Comparison of ENCODE assay signal across 11 mouse cellular contexts in genomic region chr5:123043856-123044255, GRCm38 (mm10). TPM values are rescaled to one million over a fixed set of nuclear protein-coding genes. Genes with fewer than 3 reads are reported as not detected.
A peak's percentile ranks its signal among the peaks of the same experiment; 100 is the strongest.
DNase-seq lines count a peak whose midpoint lies in the region; ATAC-seq and TF ChIP-seq lines count a peak whose summit lies in the region.
"Had no signal": no experiment of that assay in that cellular context is flagged by ENCODE, and none has a peak within 500 bp of the region (broad histone marks: within the 10 kb centered on the region; RNA-seq: fewer than 3 reads in every experiment).

No protein-coding gene starts in this region.

- no peak overlapping the region for H3K4me2 ChIP-seq in hindbrain, postnatal 0 days (ENCODE audit: low read depth, low read length)
- no peak overlapping the region for H3K4me2 ChIP-seq in hindbrain, embryonic 13.5 days
- H3K4me2 ChIP-seq in midbrain, postnatal 0 days (ENCODE audit: low read depth, low read length, poor library complexity, severe bottlenecking), result no peak overlapping the region
- H3K4me2 ChIP-seq: neural tube, embryonic 12.5 days had no signal

- H3K36me3 ChIP-seq in hindbrain, postnatal 0 days (ENCODE audit: insufficient read depth, low read length), result no peaks in the 10 kb centered on the region
- no peaks in the 10 kb centered on the region for H3K36me3 ChIP-seq in hindbrain, embryonic 13.5 days
- no peaks in the 10 kb centered on the region for H3K36me3 ChIP-seq in midbrain, postnatal 0 days (ENCODE audit: insufficient read depth, low read length)
- H3K36me3 ChIP-seq: neural tube, embryonic 12.5 days had no signal

- 24% methylated on average over 7 of the region's 7 CpGs for WGBS in hindbrain, postnatal 0 days
- 13% methylated on average over 7 of the region's 7 CpGs for WGBS in hindbrain, embryonic 13.5 days
- 24% methylated on average over 7 of the region's 7 CpGs for WGBS in midbrain, postnatal 0 days

- H3K27ac ChIP-seq in hindbrain, postnatal 0 days, result no peak overlapping the region
- H3K27ac ChIP-seq in hindbrain, embryonic 13.5 days, result no peak overlapping the region
- no peak overlapping the region for H3K27ac ChIP-seq in midbrain, postnatal 0 days (ENCODE audit: low read depth, low read length)
- H3K27ac ChIP-seq: neural tube, embryonic 12.5 days had no signal

- H3K9me3 ChIP-seq in hindbrain, postnatal 0 days (ENCODE audit: low read length), result no peaks in the 10 kb centered on the region
- H3K9me3 ChIP-seq in hindbrain, embryonic 13.5 days, result no peaks in the 10 kb centered on the region
- H3K9me3 ChIP-seq in midbrain, postnatal 0 days (ENCODE audit: low read length), result no peaks in the 10 kb centered on the region
- H3K9me3 ChIP-seq: neural tube, embryonic 12.5 days had no signal

- peak; percentile 33 for DNase-seq in hindbrain, postnatal 0 days (ENCODE audit: low spot score)
- DNase-seq in B cell, adult 2 months, result peak; percentile 71 to 72
- peak; percentile 72 for DNase-seq in R1 (ENCODE audit: low read depth, low spot score)
- no peak for DNase-seq in midbrain, postnatal 0 days (ENCODE audit: low spot score)
- no peak for DNase-seq in left cerebral cortex, adult 9 months (ENCODE audit: low spot score in 2 of 2)
- no peak for DNase-seq in layer of hippocampus, adult 9-10 months (ENCODE audit: low spot score)
- DNase-seq: gastrocnemius, postnatal 36 days had no signal

- peaks cover 3% of the 10 kb centered on the region; the same call in 1 of the 2 replicates for H3K4me1 ChIP-seq in hindbrain, postnatal 0 days (ENCODE audit: insufficient read depth, low read length)
- peaks cover 8% of the 10 kb centered on the region; the same call in 1 of the 2 replicates for H3K4me1 ChIP-seq in hindbrain, embryonic 13.5 days (replicated peaks)
- no peaks in the 10 kb centered on the region for H3K4me1 ChIP-seq in midbrain, postnatal 0 days (ENCODE audit: insufficient read depth, low read length)

- no peak overlapping the region for H3K4me3 ChIP-seq in hindbrain, postnatal 0 days (ENCODE audit: low read length)
- no peak overlapping the region for H3K4me3 ChIP-seq in hindbrain, embryonic 13.5 days
- no peak overlapping the region for H3K4me3 ChIP-seq in midbrain, postnatal 0 days (ENCODE audit: low read depth, low read length)
- H3K4me3 ChIP-seq: neural tube, embryonic 12.5 days had no signal

- no peak overlapping the region for H3K9ac ChIP-seq in hindbrain, postnatal 0 days (replicated peaks; ENCODE audit: low read length)
- no peak overlapping the region for H3K9ac ChIP-seq in hindbrain, embryonic 13.5 days
- no peak overlapping the region for H3K9ac ChIP-seq in midbrain, postnatal 0 days (replicated peaks; ENCODE audit: low read length, poor library complexity, severe bottlenecking)
- H3K9ac ChIP-seq: neural tube, embryonic 12.5 days had no signal

- no peak for ATAC-seq in hindbrain, postnatal 0 days
- ATAC-seq in hindbrain, embryonic 13.5 days (ENCODE audit: low FRiP score), result no peak
- no peak for ATAC-seq in midbrain, postnatal 0 days (ENCODE audit: low FRiP score)
- no peak for ATAC-seq in inflammation-experienced regulatory T-cells, adult 6 months

- no peaks in the 10 kb centered on the region for H3K27me3 ChIP-seq in hindbrain, postnatal 0 days (ENCODE audit: insufficient read depth, low read length)
- H3K27me3 ChIP-seq in hindbrain, embryonic 13.5 days, result 0 out of 2 replicates have a peak, but pooled peaks cover 7% of the 10 kb centered on the region
- no peaks in the 10 kb centered on the region for H3K27me3 ChIP-seq in midbrain, postnatal 0 days (ENCODE audit: insufficient read depth, low read length)
- H3K27me3 ChIP-seq: neural tube, embryonic 12.5 days had no signal

- TF ChIP-seq CTCF in hindbrain, postnatal 0 days (IDR thresholded peaks at IDR 0.05; ENCODE audit: low read depth), result peak; percentile 55
- TF ChIP-seq CTCF in midbrain, postnatal 0 days (IDR thresholded peaks at IDR 0.05), result peak; percentile 62

RNA-seq across cellular contexts. Expression of gene Morn3, which starts 3.0 kb away (rescaled TPM):
- total RNA-seq in hindbrain, postnatal 0 days (2014; rRNA removed), result not detected in 2 replicates
- polyA plus RNA-seq in hindbrain, postnatal 0 days (2015; fragmentation: Nextera tagmentation; extraction: Ambion mirVana), result 0.64 and 0.87 TPM in 2 replicates
- polyA plus RNA-seq in hindbrain, embryonic 13.5 days (2015; fragmentation: Nextera tagmentation; extraction: Ambion mirVana), result 0.65 and 1.5 TPM in 2 replicates
- not detected in 2 replicates for total RNA-seq in midbrain, postnatal 0 days (2014; rRNA removed)
- 1.1 and 1.3 TPM in 2 replicates for polyA plus RNA-seq in midbrain, postnatal 0 days (2015; fragmentation: Nextera tagmentation; extraction: Ambion mirVana)
- polyA plus RNA-seq in inflammation-experienced regulatory T-cells, adult 6 months (2017; shearing (Covaris generic)), result 1 to 10 TPM; 2.6 to 7.4 (median 6.1) TPM
- total RNA-seq: gastrocnemius, postnatal 36 days; left cerebral cortex, postnatal 36 days had no signal
- polyA plus RNA-seq: neural tube, embryonic 12.5 days had no signal

RNA-seq across cellular contexts. Expression of gene Tmem120b, which starts 24.4 kb away (rescaled TPM):
- 15.3 and 29.3 TPM in 2 replicates for total RNA-seq in hindbrain, postnatal 0 days (2014; rRNA removed)
- polyA plus RNA-seq in hindbrain, postnatal 0 days (2015; fragmentation: Nextera tagmentation; extraction: Ambion mirVana), result 17.7 and 19.6 TPM in 2 replicates
- 18.0 and 18.6 TPM in 2 replicates for polyA plus RNA-seq in hindbrain, embryonic 13.5 days (2015; fragmentation: Nextera tagmentation; extraction: Ambion mirVana)
- 13.3 and 16.2 TPM in 2 replicates for total RNA-seq in midbrain, postnatal 0 days (2014; rRNA removed)
- 17.1 and 19.7 TPM in 2 replicates for polyA plus RNA-seq in midbrain, postnatal 0 days (2015; fragmentation: Nextera tagmentation; extraction: Ambion mirVana)
- 1 to 10 TPM; 1.1 to 2.1 (median 1.5) TPM for polyA plus RNA-seq in inflammation-experienced regulatory T-cells, adult 6 months (2017; shearing (Covaris generic))

RNA-seq across cellular contexts. Expression of gene Orai1, which starts 29.0 kb away (rescaled TPM):
- 20.9 and 27.2 TPM in 2 replicates for total RNA-seq in hindbrain, postnatal 0 days (2014; rRNA removed)
- 16.8 and 18.3 TPM in 2 replicates for polyA plus RNA-seq in hindbrain, postnatal 0 days (2015; fragmentation: Nextera tagmentation; extraction: Ambion mirVana)
- 11.8 and 12.3 TPM in 2 replicates for polyA plus RNA-seq in hindbrain, embryonic 13.5 days (2015; fragmentation: Nextera tagmentation; extraction: Ambion mirVana)
- 16.3 and 24.0 TPM in 2 replicates for total RNA-seq in midbrain, postnatal 0 days (2014; rRNA removed)
- 13.5 and 14.8 TPM in 2 replicates for polyA plus RNA-seq in midbrain, postnatal 0 days (2015; fragmentation: Nextera tagmentation; extraction: Ambion mirVana)
- polyA plus RNA-seq in inflammation-experienced regulatory T-cells, adult 6 months (2017; shearing (Covaris generic)), result 10 to 100 TPM in 1 of 3 experiments, 1 to 10 TPM in 2; 7.3 to 10.0 (median 8.0) TPM

RNA-seq across cellular contexts. Expression of gene Kdm2b, which starts 54.2 kb away (rescaled TPM):
- total RNA-seq in hindbrain, postnatal 0 days (2014; rRNA removed), result 75.7 and 87.3 TPM in 2 replicates
- polyA plus RNA-seq in hindbrain, postnatal 0 days (2015; fragmentation: Nextera tagmentation; extraction: Ambion mirVana), result 59.7 and 60.9 TPM in 2 replicates
- 101 and 104 TPM in 2 replicates for polyA plus RNA-seq in hindbrain, embryonic 13.5 days (2015; fragmentation: Nextera tagmentation; extraction: Ambion mirVana)
- 107 and 110 TPM in 2 replicates for total RNA-seq in midbrain, postnatal 0 days (2014; rRNA removed)
- polyA plus RNA-seq in midbrain, postnatal 0 days (2015; fragmentation: Nextera tagmentation; extraction: Ambion mirVana), result 78.6 and 78.8 TPM in 2 replicates
- polyA plus RNA-seq in inflammation-experienced regulatory T-cells, adult 6 months (2017; shearing (Covaris generic)), result 10 to 100 TPM; 29.8 to 58.3 (median 53.4) TPM

Comparison
In these comparisons a context has a peak if more than half of its experiments do, and no peak if none do; other contexts are left out.
1. DNase-seq: peak in hindbrain, postnatal 0 days (single experiment), B cell, adult 2 months (2 of 2) and R1 (single experiment); none in midbrain, postnatal 0 days (single experiment), left cerebral cortex, adult 9 months (0 of 2) and layer of hippocampus, adult 9-10 months (single experiment).